ENCODE assay signal across 27 mouse cellular contexts in the genomic region with DNA sequence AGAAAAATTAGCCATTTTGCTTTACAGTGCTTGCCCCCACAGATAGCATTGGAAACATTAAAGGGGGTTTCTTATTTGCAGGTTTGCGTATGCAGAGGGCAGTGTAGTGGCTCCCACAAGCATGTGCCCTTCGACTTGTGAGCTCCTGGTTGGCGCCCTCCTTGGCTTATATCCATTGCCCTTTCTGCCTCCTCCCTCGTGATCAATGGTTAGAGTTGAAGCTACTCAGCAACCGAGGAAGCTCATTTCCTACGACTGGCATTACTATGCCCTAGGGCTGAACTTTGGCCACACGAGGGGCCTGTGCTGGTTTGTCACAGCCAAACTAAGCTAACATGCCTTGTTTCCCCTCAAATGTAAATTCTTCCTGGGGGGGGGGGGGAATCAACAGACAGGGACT. TPM values are rescaled to one million over a fixed set of nuclear protein-coding genes. Genes with fewer than 3 reads are reported as not detected.
A peak's percentile ranks its signal among the peaks of the same experiment; 100 is the strongest.
DNase-seq lines count a peak whose midpoint lies in the region; ATAC-seq and TF ChIP-seq lines count a peak whose summit lies in the region.
"Had no signal": no experiment of that assay in that cellular context is flagged by ENCODE, and none has a peak within 500 bp of the region (broad histone marks: within the 10 kb centered on the region; RNA-seq: fewer than 3 reads in every experiment).

No protein-coding gene starts in this region.

- no peaks in the 10 kb centered on the region for H3K4me1 ChIP-seq in kidney, embryonic 14.5 days (ENCODE audit: control insufficient read depth, insufficient read depth, low read length)
- no peaks in the 10 kb centered on the region; the same call in 1 of the 2 replicates for H3K4me1 ChIP-seq in intestine, embryonic 16.5 days (ENCODE audit: control insufficient read depth, insufficient read depth, low read length)
- H3K4me1 ChIP-seq: embryonic facial prominence, embryonic 12.5 days had no signal

- no peaks in the 10 kb centered on the region for H3K27me3 ChIP-seq in kidney, embryonic 14.5 days (ENCODE audit: control insufficient read depth, insufficient read depth, low read length)
- no peaks in the 10 kb centered on the region for H3K27me3 ChIP-seq in intestine, embryonic 16.5 days (replicated peaks; ENCODE audit: control insufficient read depth, insufficient read depth, low read length)
- H3K27me3 ChIP-seq: embryonic facial prominence, embryonic 12.5 days; hindbrain, embryonic 15.5 days; limb, embryonic 13.5 days; liver, embryonic 13.5 days; midbrain, embryonic 13.5 days; neural tube, embryonic 13.5 days had no signal

- 54% methylated on average over 7 of the region's 7 CpGs for WGBS in kidney, embryonic 14.5 days
- 55% methylated on average over 7 of the region's 7 CpGs for WGBS in intestine, embryonic 16.5 days

- no peak overlapping the region for H3K4me2 ChIP-seq in kidney, embryonic 14.5 days (replicated peaks; ENCODE audit: low read depth, low read length)
- H3K4me2 ChIP-seq in intestine, embryonic 16.5 days (ENCODE audit: low read depth, low read length), result no peak overlapping the region
- H3K4me2 ChIP-seq: embryonic facial prominence, embryonic 12.5 days; hindbrain, embryonic 15.5 days; limb, embryonic 13.5 days; liver, embryonic 13.5 days; midbrain, embryonic 13.5 days; neural tube, embryonic 13.5 days had no signal

- TF ChIP-seq CTCF in left cerebral cortex, adult 2 months (IDR thresholded peaks at IDR 0.05), result no peak

- H3K9ac ChIP-seq in kidney, embryonic 14.5 days (ENCODE audit: low read depth, low read length), result no peak overlapping the region
- no peak overlapping the region for H3K9ac ChIP-seq in intestine, embryonic 16.5 days (ENCODE audit: low read depth, low read length)
- H3K9ac ChIP-seq: embryonic facial prominence, embryonic 12.5 days; hindbrain, embryonic 15.5 days; limb, embryonic 13.5 days; liver, embryonic 13.5 days; midbrain, embryonic 13.5 days; neural tube, embryonic 13.5 days had no signal

- no peak overlapping the region for H3K4me3 ChIP-seq in kidney, embryonic 14.5 days (ENCODE audit: low read length)
- H3K4me3 ChIP-seq in intestine, embryonic 16.5 days (ENCODE audit: low read length), result no peak overlapping the region
- no peak overlapping the region for H3K4me3 ChIP-seq in left cerebral cortex, adult 2 months
- H3K4me3 ChIP-seq: embryonic facial prominence, embryonic 12.5 days; hindbrain, embryonic 10.5 days; hindbrain, embryonic 15.5 days; limb, embryonic 13.5 days; liver, embryonic 13.5 days; midbrain, embryonic 13.5 days; neural tube, embryonic 13.5 days had no signal

- no peak for ATAC-seq in kidney, embryonic 14.5 days (ENCODE audit: low FRiP score, low TSS enrichment)
- peak; percentile 30; the same call in 1 of the 2 replicates for ATAC-seq in intestine, embryonic 16.5 days
- ATAC-seq: forebrain, embryonic 14.5 days; inflammation-experienced regulatory T-cells, adult 6 months; lung, postnatal 0 days; midbrain, embryonic 13.5 days had no signal

- H3K36me3 ChIP-seq in kidney, embryonic 14.5 days (ENCODE audit: control insufficient read depth, insufficient read depth, low read length), result no peaks in the 10 kb centered on the region
- H3K36me3 ChIP-seq in intestine, embryonic 16.5 days (ENCODE audit: control insufficient read depth, insufficient read depth, low read length), result no peaks in the 10 kb centered on the region
- H3K36me3 ChIP-seq: embryonic facial prominence, embryonic 12.5 days; hindbrain, embryonic 10.5 days; hindbrain, embryonic 15.5 days; limb, embryonic 13.5 days; liver, embryonic 13.5 days; midbrain, embryonic 13.5 days; neural tube, embryonic 13.5 days had no signal

- no peak overlapping the region for H3K27ac ChIP-seq in kidney, embryonic 14.5 days (ENCODE audit: low read depth, low read length)
- H3K27ac ChIP-seq in intestine, embryonic 16.5 days (ENCODE audit: low read length), result no peak overlapping the region
- H3K27ac ChIP-seq in left cerebral cortex, adult 2 months, result no peak overlapping the region
- H3K27ac ChIP-seq: embryonic facial prominence, embryonic 12.5 days; hindbrain, embryonic 10.5 days; hindbrain, embryonic 15.5 days; limb, embryonic 13.5 days; liver, embryonic 13.5 days; macrophage; midbrain, embryonic 13.5 days; neural tube, embryonic 13.5 days had no signal

- peak; percentile 68 for DNase-seq in kidney, adult 11 months
- peak; percentile 63 to 79 for DNase-seq in kidney, adult 8-10 months
- DNase-seq in kidney, postnatal 36 days, result peak; percentile 66 to 82
- no peak for DNase-seq in left cerebral cortex, adult 2 months (ENCODE audit: extremely low spot score in 1 of 2, low spot score in 2 of 2)
- no peak for DNase-seq in testis, postnatal 14 days (ENCODE audit: low spot score)
- DNase-seq: adrenal gland, postnatal 25 days; B cell, adult 2 months; cerebellum, adult 11-12 months; embryo, embryonic 11 days; heart, postnatal 14 days; layer of hippocampus, adult 9-11 months; liver, embryonic 13.5 days; lung, adult 18-20 months; thymus, adult 18-20 months; thymus, postnatal 25 days had no signal

- no peaks in the 10 kb centered on the region for H3K9me3 ChIP-seq in kidney, embryonic 14.5 days (ENCODE audit: control insufficient read depth, low read length)
- H3K9me3 ChIP-seq in intestine, embryonic 16.5 days (ENCODE audit: control insufficient read depth, low read length), result no peaks in the 10 kb centered on the region
- H3K9me3 ChIP-seq: embryonic facial prominence, embryonic 12.5 days; hindbrain, embryonic 10.5 days; hindbrain, embryonic 15.5 days; limb, embryonic 13.5 days; liver, embryonic 13.5 days; midbrain, embryonic 13.5 days; neural tube, embryonic 13.5 days had no signal

- intact Hi-C loops in left cerebral cortex, adult 2 months (cut with DNase I), result no loop called here

RNA-seq across cellular contexts. Expression of a gene that starts 11.8 kb away (rescaled TPM):
- polyA plus RNA-seq in kidney, embryonic 14.5 days (2014; fragmentation: Nextera tagmentation; extraction: Ambion mirVana), result 13.3 and 17.3 TPM in 2 replicates
- polyA plus RNA-seq in intestine, embryonic 16.5 days (2015; fragmentation: Nextera tagmentation; extraction: Ambion mirVana), result 20.2 and 20.8 TPM in 2 replicates
- total RNA-seq in left cerebral cortex, adult 2 months (2021), result 10 to 100 TPM; 38.9 to 42.0 TPM

Comparison
In these comparisons a context has a peak if more than half of its experiments do, and no peak if none do; other contexts are left out.
1. DNase-seq: peak in kidney, adult 11 months (single experiment), kidney, adult 8-10 months (2 of 2) and kidney, postnatal 36 days (2 of 2); none in left cerebral cortex, adult 2 months (0 of 2) and testis, postnatal 14 days (single experiment).